Mouse (Mus musculus): Measurements from ENCODE around the gene Arhgdib. TPM values are rescaled to one million over a fixed set of nuclear protein-coding genes. Genes with fewer than 3 reads are reported as not detected.

Arhgdib gene
- total and polyA plus RNA-seq, 2 experiments from 2014 or later, result 8.3 to 16.1 TPM

- Histone ChIP-seq H3K9me3 (ENCODE audit: low read length) (no peaks in the 10 kb centered on the region), H3K27me3 (ENCODE audit: insufficient read depth, low read length) (no peaks in the 10 kb centered on the region), H3K4me2 (ENCODE audit: low read depth, low read length, poor library complexity, severe bottlenecking) (no peak overlapping the region), H3K4me1 (ENCODE audit: insufficient read depth, low read length) (no peaks in the 10 kb centered on the region), H3K9ac (replicated peaks; ENCODE audit: low read length, poor library complexity, severe bottlenecking) (no peak overlapping the region), H3K36me3 (ENCODE audit: insufficient read depth, low read length) (no peaks in the 10 kb centered on the region), H3K27ac (ENCODE audit: low read depth, low read length) (no peak overlapping the region), H3K4me3 (ENCODE audit: low read depth, low read length) (no peak overlapping the region)
- no peak for TF ChIP-seq CTCF (IDR thresholded peaks at IDR 0.05)
- DNase-seq (ENCODE audit: low spot score) (no peak), ATAC-seq (ENCODE audit: low FRiP score) (no peak)
- 33% methylated on average over 8 of the region's 8 CpGs for WGBS
Observed at GRCm38 (mm10) chr6:136874599-136874998, 67.1 kb downstream of the Arhgdib start.

Other genes starting within 250 kb of the Arhgdib start
- gene Gucy2c, start 160.1 kb downstream of the Arhgdib start, total RNA-seq (2014; rRNA removed), result 0.55 and 1.4 TPM in 2 replicates
- 0.87 and 1.1 TPM in 2 replicates for gene Gucy2c, start 160.1 kb downstream of the Arhgdib start, polyA plus RNA-seq (2015; fragmentation: Nextera tagmentation; extraction: Ambion mirVana)
- gene Hist4h4, start 137.5 kb downstream of the Arhgdib start, total RNA-seq (2014; rRNA removed), result 38.0 and 58.4 TPM in 2 replicates
- gene Hist4h4, start 137.5 kb downstream of the Arhgdib start, polyA plus RNA-seq (2015; fragmentation: Nextera tagmentation; extraction: Ambion mirVana), result 0.32 and 0.45 TPM in 2 replicates
- gene H2afj, start 133.7 kb downstream of the Arhgdib start, total RNA-seq (2014; rRNA removed), result 19.0 and 25.9 TPM in 2 replicates
- gene H2afj, start 133.7 kb downstream of the Arhgdib start, polyA plus RNA-seq (2015; fragmentation: Nextera tagmentation; extraction: Ambion mirVana), result 98.8 and 114 TPM in 2 replicates
- gene BC049715, start 114.3 kb downstream of the Arhgdib start, total RNA-seq (2014; rRNA removed), result 0.33 and 1.7 TPM in 2 replicates
- gene BC049715, start 114.3 kb downstream of the Arhgdib start, polyA plus RNA-seq (2015; fragmentation: Nextera tagmentation; extraction: Ambion mirVana), result 2.0 and 2.3 TPM in 2 replicates
- gene Wbp11, start 113.7 kb downstream of the Arhgdib start, total RNA-seq (2014; rRNA removed), result 43.6 and 44.8 TPM in 2 replicates
- gene Wbp11, start 113.7 kb downstream of the Arhgdib start, polyA plus RNA-seq (2015; fragmentation: Nextera tagmentation; extraction: Ambion mirVana), result 73.6 and 86.1 TPM in 2 replicates
- gene Smco3, start 106.4 kb downstream of the Arhgdib start, total RNA-seq (2014; rRNA removed), result 1.7 and 3.6 TPM in 2 replicates
- gene Smco3, start 106.4 kb downstream of the Arhgdib start, polyA plus RNA-seq (2015; fragmentation: Nextera tagmentation; extraction: Ambion mirVana), result 0.83 and 1.2 TPM in 2 replicates
- gene Art4, start 84.2 kb downstream of the Arhgdib start, total RNA-seq (2014; rRNA removed), result 0.11 and 0.33 TPM in 2 replicates
- 0.12 and 0.20 TPM in 2 replicates for gene Art4, start 84.2 kb downstream of the Arhgdib start, polyA plus RNA-seq (2015; fragmentation: Nextera tagmentation; extraction: Ambion mirVana)
- gene Mgp, start 66.1 kb downstream of the Arhgdib start, total RNA-seq (2014; rRNA removed), result 25.6 and 31.4 TPM in 2 replicates
- gene Mgp, start 66.1 kb downstream of the Arhgdib start, polyA plus RNA-seq (2015; fragmentation: Nextera tagmentation; extraction: Ambion mirVana), result 72.6 and 74.6 TPM in 2 replicates
- not detected in 2 replicates for gene Erp27, start 19.7 kb downstream of the Arhgdib start, total RNA-seq (2014; rRNA removed)
- gene Erp27, start 19.7 kb downstream of the Arhgdib start, polyA plus RNA-seq (2015; fragmentation: Nextera tagmentation; extraction: Ambion mirVana), result not detected in 2 replicates
- 0.05 and 0.19 TPM in 2 replicates for gene Pde6h, start 18.1 kb downstream of the Arhgdib start, total RNA-seq (2014; rRNA removed)
- gene Pde6h, start 18.1 kb downstream of the Arhgdib start, polyA plus RNA-seq (2015; fragmentation: Nextera tagmentation; extraction: Ambion mirVana), result 0.37 and 0.84 TPM in 2 replicates
- gene Rerg, start 228.6 kb upstream of the Arhgdib start, total RNA-seq (2014; rRNA removed), result 0.82 and 2.9 TPM in 2 replicates
- 8.3 and 9.8 TPM in 2 replicates for gene Rerg, start 228.6 kb upstream of the Arhgdib start, polyA plus RNA-seq (2015; fragmentation: Nextera tagmentation; extraction: Ambion mirVana)

Measured in midbrain, postnatal 0 days (tissue).